Mouse (Mus musculus): ENCODE data around the gene Gsto2.

GRCm38 (mm10) chr19:47884296-47885085, 19.2 kb downstream of the Gsto2 start:
- no peak for TF ChIP-seq CTCF (conservative IDR thresholded peaks at IDR 0.05; ENCODE audit: low read length)
- no peak for TF ChIP-seq POU5F1 (IDR thresholded peaks at IDR 0.05; ENCODE audit: borderline replicate concordance, low read length)

All from E14TG2a.4 (cell line).